Comparison of ENCODE assay signal across 1 mouse cellular context in genomic region chr10:79929967-79930825, GRCm38 (mm10).
TF ChIP-seq lines count a peak whose summit lies in the region.

No protein-coding gene starts in this region.

TF ChIP-seq in CH12.LX, 34 proteins besides CTCF, POLR2A, EP300 and RAD21 (continued from another document):
- no peak for TF ChIP-seq HCFC1 (IDR thresholded peaks at IDR 0.05; ENCODE audit: low read depth, low read length)
- no peak for TF ChIP-seq E2F4 (IDR thresholded peaks at IDR 0.05; ENCODE audit: insufficient replicate concordance, low read depth, low read length)
- TF ChIP-seq MEF2A (IDR thresholded peaks at IDR 0.05; ENCODE audit: borderline replicate concordance, low read depth, low read length), result peak; percentile 78
- no peak for TF ChIP-seq MAFK (IDR thresholded peaks at IDR 0.05; ENCODE audit: insufficient replicate concordance, low read length)
- TF ChIP-seq RCOR1 (conservative IDR thresholded peaks at IDR 0.05; ENCODE audit: low read depth, low read length), result 0 out of 2 replicates have a peak, but pooled peaks have one; percentile 29
- peak; percentile 96 for TF ChIP-seq TCF12 (IDR thresholded peaks at IDR 0.05; ENCODE audit: low read depth, low read length)
- TF ChIP-seq BHLHE40 (IDR thresholded peaks at IDR 0.05; ENCODE audit: low read depth, low read length), result peak; percentile 62
- no peak for TF ChIP-seq SMC3 (IDR thresholded peaks at IDR 0.05; ENCODE audit: low read depth, low read length)
- peak; percentile 85 for TF ChIP-seq ETS1 (conservative IDR thresholded peaks at IDR 0.05; ENCODE audit: low read depth, low read length)
- peak; percentile 37; the same call in 1 of the 2 replicates for TF ChIP-seq POLR2AphosphoS2 (IDR thresholded peaks at IDR 0.05; ENCODE audit: low read depth, low read length)
- TF ChIP-seq CHD1 (IDR thresholded peaks at IDR 0.05; ENCODE audit: low read depth, low read length), result no peak
- no peak for TF ChIP-seq ZKSCAN1 (IDR thresholded peaks at IDR 0.05; ENCODE audit: borderline replicate concordance, low read depth, low read length)
- 0 out of 2 replicates have a peak, but pooled peaks have one; percentile 22 for TF ChIP-seq NRF1 (IDR thresholded peaks at IDR 0.05; ENCODE audit: low read depth, low read length)
- TF ChIP-seq USF2 (conservative IDR thresholded peaks at IDR 0.05; ENCODE audit: low read depth, low read length), result no peak
- no peak for TF ChIP-seq KAT2A (IDR thresholded peaks at IDR 0.05; ENCODE audit: insufficient replicate concordance, low read length)
- peak; percentile 83; the same call in 1 of the 2 replicates for TF ChIP-seq SIN3A (IDR thresholded peaks at IDR 0.05; ENCODE audit: low read length)
- TF ChIP-seq JUN (IDR thresholded peaks at IDR 0.05; ENCODE audit: insufficient read depth, low read depth, low read length), result peak; percentile 65
- peak; percentile 57; the same call in 1 of the 2 replicates for TF ChIP-seq MAX (IDR thresholded peaks at IDR 0.05; ENCODE audit: low read length)
- 0 out of 2 replicates have a peak, but pooled peaks have one; percentile 26 for TF ChIP-seq JUND (conservative IDR thresholded peaks at IDR 0.05; ENCODE audit: low read depth, low read length)
